Mouse (Mus musculus) forebrain, postnatal 0 days (tissue): ENCODE results near the gene Rab25. TPM values are rescaled to one million over a fixed set of nuclear protein-coding genes. Genes with fewer than 3 reads are reported as not detected.
A peak's percentile ranks its signal among the peaks of the same experiment; 100 is the strongest.

Source experiments
- ATAC-seq: fragments of 200-750 bp; cut with Nextera tagmentation; 2 replicates; pipeline ENCODE4 v1.8.0; 2017; ENCODE audit warnings: mild to moderate bottlenecking, moderate library complexity
- DNase-seq: peaks from one replicate; pipeline ENCODE4 v3.0.0-alpha.2; 2015
- H3K27ac ChIP-seq: fragments of 300-500 bp; sonication (generic); 2 replicates; pipeline ENCODE4 v1.5.1; 2014; ENCODE audit warnings: low read depth, mild to moderate bottlenecking, antibody characterized with exemption, low read length, moderate library complexity, mixed read lengths
- H3K27me3 ChIP-seq: fragments of 300-500 bp; sonication (generic); 2 replicates; pipeline ENCODE4 v1.6.1; 2014; ENCODE audit warnings: mild to moderate bottlenecking, low read length, mixed read lengths; ENCODE audit not compliant: insufficient read depth
- H3K36me3 ChIP-seq: fragments of 300-500 bp; sonication (generic); 2 replicates; pipeline ENCODE4 v1.6.1; 2014; ENCODE audit warnings: mild to moderate bottlenecking, moderate library complexity; ENCODE audit not compliant: insufficient read depth
- H3K4me1 ChIP-seq: fragments of 300-500 bp; sonication (generic); 2 replicates; pipeline ENCODE4 v1.6.1; 2014; ENCODE audit warnings: antibody characterized with exemption; ENCODE audit not compliant: insufficient read depth
- H3K4me2 ChIP-seq: fragments of 300-500 bp; sonication (generic); 2 replicates; pipeline ENCODE4 v1.6.1; 2014; ENCODE audit warnings: low read depth, mild to moderate bottlenecking, moderate library complexity
- H3K4me3 ChIP-seq: fragments of 300-500 bp; sonication (generic); 2 replicates; pipeline ENCODE4 v1.5.1; 2014; ENCODE audit warnings: low read depth, low read length, mixed read lengths
- H3K9ac ChIP-seq: fragments of 300-500 bp; sonication (generic); 2 replicates; pipeline ENCODE4 v1.6.1; 2014; ENCODE audit warnings: mild to moderate bottlenecking
- H3K9me3 ChIP-seq: fragments of 300-500 bp; sonication (generic); 2 replicates; pipeline ENCODE4 v1.6.1; 2016; ENCODE audit warnings: low read length
- CTCF ChIP-seq: sonication (generic); IDR thresholded peaks from 2 replicates; pipeline ENCODE4 v1.5.1; 2016; ENCODE audit warnings: antibody characterized with exemption, control low read depth, low read depth
- WGBS: fragments of 180-500 bp; shearing (Covaris S2); extraction: QIAGEN DNeasy Blood & Tissue Kit; methylation state at CpG from one replicate; pipeline ENCODE4 v1.1.7; 2014; 5-methylcytosine and 5-hydroxymethylcytosine counted together
- polyA plus RNA-seq: library from polyadenylated mRNA; unstranded; fragments of >200 nt; fragmentation: Nextera tagmentation; extraction: Ambion mirVana; gene quantifications from 2 replicates; pipeline ENCODE4 v1.2.1, GENCODE M21; 2015
- total RNA-seq: library from RNA; depleted of rRNA; stranded (reverse); fragments of >200 nt; gene quantifications from 2 replicates; pipeline ENCODE4 v1.2.3, GENCODE M21; 2014

Gene Rab25
- total and polyA plus RNA-seq, 2 experiments from 2014 or later = not detected

DNA sequence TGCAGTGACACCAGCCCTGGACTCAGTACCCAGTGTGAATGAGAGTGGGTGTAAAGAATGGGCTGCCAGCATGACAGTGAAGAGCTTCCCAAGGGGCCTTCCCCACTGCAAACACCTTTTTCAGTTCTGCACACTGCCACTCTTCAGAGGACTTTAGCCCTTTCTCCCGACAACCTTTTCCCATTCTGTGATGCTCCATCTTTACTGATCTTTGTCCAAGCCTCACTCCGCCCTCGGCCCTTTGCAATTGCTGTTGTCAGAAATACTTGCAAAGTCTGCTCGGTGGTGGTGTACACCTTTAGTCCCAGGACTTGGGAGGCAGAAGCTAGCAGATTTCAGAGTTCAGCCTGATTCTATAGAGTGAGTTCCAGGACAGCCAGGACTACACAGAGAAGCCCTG, 3.5 kb upstream of the Rab25 start:
- H3K9ac ChIP-seq = no peak overlapping the region
- H3K4me2 ChIP-seq = no peak overlapping the region
- peaks cover 12% of the 10 kb centered on the region; the same call in 1 of the 2 replicates for H3K4me1 ChIP-seq
- no peak overlapping the region for H3K4me3 ChIP-seq
- ATAC-seq (no peak), DNase-seq (no peak)
- TF ChIP-seq CTCF = no peak
- no peaks in the 10 kb centered on the region for H3K9me3 ChIP-seq
- WGBS = 82% methylated on average over 4 of the region's 4 CpGs
- no peaks in the 10 kb centered on the region for H3K27me3 ChIP-seq
- peaks cover 4% of the 10 kb centered on the region for H3K36me3 ChIP-seq
- H3K27ac ChIP-seq = no peak overlapping the region

DNA sequence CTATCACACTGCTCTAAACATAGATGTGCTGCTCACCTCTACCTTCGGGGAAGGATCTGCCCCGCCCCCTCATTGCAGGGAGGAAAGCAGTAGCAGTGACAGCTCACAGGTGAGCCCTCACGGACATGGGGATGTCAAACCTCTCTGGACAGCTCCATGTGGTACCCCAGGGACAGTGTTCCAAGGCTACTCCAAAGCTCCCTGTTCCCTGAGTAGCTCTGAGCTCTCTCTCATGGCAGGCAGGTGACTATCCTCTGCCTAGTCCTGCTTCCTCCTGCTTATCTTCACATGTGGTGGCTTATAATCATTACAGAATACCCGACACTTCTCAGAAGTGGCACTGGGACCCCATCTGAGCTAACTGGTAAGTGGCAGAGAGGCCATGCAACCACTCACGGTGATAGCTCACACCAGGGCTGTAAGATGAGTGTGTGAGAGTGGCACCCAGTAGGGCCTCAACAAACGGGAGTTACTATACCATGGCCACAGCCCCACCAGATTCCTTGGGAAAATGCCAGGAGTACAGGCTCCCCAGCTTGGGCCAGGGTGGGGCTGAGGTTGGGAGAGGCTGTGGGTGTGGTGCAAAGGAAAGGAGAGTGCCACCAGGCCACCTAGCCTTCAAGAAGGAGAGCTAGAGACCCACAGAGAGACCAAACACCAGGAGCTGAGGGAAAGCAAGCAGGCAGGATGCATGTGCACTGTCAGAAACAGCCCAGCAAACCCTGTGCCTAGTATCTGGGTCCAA, 1.3 kb downstream of the Rab25 start:
- no peak for TF ChIP-seq CTCF
- H3K9me3 ChIP-seq = no peaks in the 10 kb centered on the region
- no peak overlapping the region for H3K27ac ChIP-seq
- no peaks in the 10 kb centered on the region for H3K27me3 ChIP-seq
- DNase-seq (no peak), ATAC-seq (no peak)
- H3K4me2 ChIP-seq = no peak overlapping the region
- no peaks in the 10 kb centered on the region for H3K36me3 ChIP-seq
- H3K9ac ChIP-seq = no peak overlapping the region
- 75% methylated on average over 6 of the region's 6 CpGs for WGBS
- H3K4me3 ChIP-seq = no peak overlapping the region
- 0 out of 2 replicates have a peak, but pooled peaks cover under 1% of the 10 kb centered on the region for H3K4me1 ChIP-seq

- Histone ChIP-seq H3K4me3 (no peak overlapping the region), H3K4me1 (no peaks in the 10 kb centered on the region), H3K27me3 (no peaks in the 10 kb centered on the region), H3K36me3 (peaks cover 9% of the 10 kb centered on the region), H3K9ac (no peak overlapping the region), H3K27ac (no peak overlapping the region), H3K9me3 (no peaks in the 10 kb centered on the region), H3K4me2 (no peak overlapping the region)
- TF ChIP-seq CTCF = no peak
- ATAC-seq (no peak), DNase-seq (no peak)
- 68% methylated on average over 20 of the region's 20 CpGs for WGBS
These were observed 3.0 kb downstream of the Rab25 start for GRCm38 (mm10) chr3:88544955-88545591.

- Histone ChIP-seq H3K4me3 (no peak overlapping the region), H3K9ac (no peak overlapping the region), H3K4me1 (no peaks in the 10 kb centered on the region), H3K9me3 (no peaks in the 10 kb centered on the region), H3K4me2 (no peak overlapping the region), H3K36me3 (peaks cover 13% of the 10 kb centered on the region), H3K27ac (no peak overlapping the region), H3K27me3 (no peaks in the 10 kb centered on the region)
- peak; percentile 66 for TF ChIP-seq CTCF
- no peak for DNase-seq
- no peak for ATAC-seq
- WGBS = 22% methylated on average over 5 of the region's 5 CpGs
These were observed 3.6 kb downstream of the Rab25 start for GRCm38 (mm10) chr3:88544514-88544913.

- 71% methylated on average over 5 of the region's 5 CpGs for WGBS
- Histone ChIP-seq H3K27ac (no peak overlapping the region), H3K27me3 (no peaks in the 10 kb centered on the region), H3K9me3 (no peaks in the 10 kb centered on the region), H3K4me1 (no peaks in the 10 kb centered on the region), H3K4me2 (no peak overlapping the region), H3K9ac (no peak overlapping the region), H3K4me3 (no peak overlapping the region), H3K36me3 (peaks cover 15% of the 10 kb centered on the region)
- DNase-seq = no peak
- ATAC-seq = no peak
- no peak for TF ChIP-seq CTCF
These were observed 4.3 kb downstream of the Rab25 start for GRCm38 (mm10) chr3:88543651-88544410.

DNA sequence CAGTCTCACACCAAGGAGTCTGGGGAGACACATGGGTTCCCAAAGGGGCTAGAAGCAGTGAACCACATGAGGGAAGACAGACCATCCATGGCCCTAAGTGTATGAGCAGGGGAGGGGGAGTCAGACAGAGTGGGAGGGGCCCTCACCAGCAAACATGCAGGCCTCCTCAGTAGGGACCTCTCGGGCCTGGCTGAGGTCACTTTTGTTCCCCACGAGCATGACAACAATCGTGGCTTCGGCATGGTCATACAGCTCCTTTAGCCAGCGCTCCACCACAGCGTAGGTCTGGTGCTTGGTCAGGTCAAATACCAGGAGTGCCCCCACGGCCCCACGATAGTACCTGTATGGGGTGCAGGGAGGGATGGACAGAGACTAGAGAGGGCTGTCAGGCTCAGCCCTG, 4.9 kb downstream of the Rab25 start:
- no peaks in the 10 kb centered on the region for H3K4me1 ChIP-seq
- DNase-seq = no peak

DNA sequence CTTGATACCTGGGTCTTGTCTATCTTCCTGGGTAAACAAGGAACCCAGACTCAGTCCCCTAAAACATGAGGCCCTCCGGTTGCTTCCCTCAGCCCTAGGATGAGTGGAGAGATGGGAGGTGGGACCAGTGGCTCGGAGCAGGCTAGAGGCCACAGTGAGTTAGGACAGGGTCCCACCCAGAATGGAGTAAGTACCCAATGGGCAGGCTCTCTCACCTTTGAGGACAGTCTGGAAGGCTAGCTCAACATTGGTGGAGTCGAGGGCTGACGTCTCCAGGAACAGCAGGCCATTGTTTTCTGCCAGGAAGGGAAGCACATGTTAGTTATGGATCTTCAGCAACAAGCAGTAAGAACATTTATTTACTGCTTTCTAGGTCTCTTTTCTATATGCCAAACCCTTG, 5.6 kb downstream of the Rab25 start:
- no peaks in the 10 kb centered on the region for H3K4me1 ChIP-seq
- H3K27ac ChIP-seq = no peak overlapping the region
- no peaks in the 10 kb centered on the region for H3K9me3 ChIP-seq
- no peak for ATAC-seq
- 61% methylated on average over 4 of the region's 4 CpGs for WGBS
- TF ChIP-seq CTCF = no peak
- no peak for DNase-seq
- peaks cover 29% of the 10 kb centered on the region for H3K36me3 ChIP-seq
- H3K4me3 ChIP-seq = no peak overlapping the region
- no peak overlapping the region for H3K9ac ChIP-seq
- no peaks in the 10 kb centered on the region for H3K27me3 ChIP-seq
- H3K4me2 ChIP-seq = no peak overlapping the region

More for the DNA sequence above, 4.9 kb downstream of the Rab25 start:
- Histone ChIP-seq H3K4me3 (no peak overlapping the region), H3K27me3 (no peaks in the 10 kb centered on the region), H3K4me2 (no peak overlapping the region), H3K9ac (no peak overlapping the region), H3K36me3 (peaks cover 22% of the 10 kb centered on the region), H3K27ac (no peak overlapping the region), H3K9me3 (no peaks in the 10 kb centered on the region)
- 80% methylated on average over 8 of the region's 8 CpGs for WGBS
- ATAC-seq = no peak
- no peak for TF ChIP-seq CTCF
